Mouse (Mus musculus) cerebellum, postnatal 10 days (tissue): ENCODE measurements at regions not wholly inside any gene's neighbourhood (a gene's known extent, or its start where the extent isn't known, plus 50 kb on each side); places are given as distances from the start of the nearest gene placed in this dataset.
"Not testable (repeated sequence)": the region's sequence is repeated elsewhere in the genome, so short reads cannot be mapped to it uniquely, and the experiment has no call there.

Experiments used
- DNase-seq, 2 experiments: peaks; one replicate each; pipeline ENCODE4 v3.0.0; 2021; ENCODE audit warnings: mixed read lengths in 2 of 2

DNA sequence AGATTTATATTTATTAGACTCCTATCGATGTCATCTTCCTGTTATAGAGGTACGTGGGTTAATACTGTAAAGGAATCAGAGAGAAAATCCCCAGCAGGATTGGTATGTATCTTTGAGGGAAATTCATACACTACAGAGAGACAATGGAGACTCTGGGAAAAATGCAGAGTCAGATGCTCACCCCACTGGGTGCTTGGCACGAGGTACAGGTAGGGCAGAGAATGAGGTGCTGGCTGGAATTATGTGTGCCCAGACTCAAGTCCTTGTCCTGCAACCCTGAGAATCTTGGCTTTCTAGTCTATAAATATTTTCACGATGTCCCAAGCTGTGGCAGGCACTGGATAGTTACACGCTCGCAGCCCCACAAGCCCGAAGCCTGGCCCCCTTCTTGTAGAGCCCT lies 57.8 kb upstream of the Cry1 start:
- DNase-seq, result peak; percentile 77 to 84

DNA sequence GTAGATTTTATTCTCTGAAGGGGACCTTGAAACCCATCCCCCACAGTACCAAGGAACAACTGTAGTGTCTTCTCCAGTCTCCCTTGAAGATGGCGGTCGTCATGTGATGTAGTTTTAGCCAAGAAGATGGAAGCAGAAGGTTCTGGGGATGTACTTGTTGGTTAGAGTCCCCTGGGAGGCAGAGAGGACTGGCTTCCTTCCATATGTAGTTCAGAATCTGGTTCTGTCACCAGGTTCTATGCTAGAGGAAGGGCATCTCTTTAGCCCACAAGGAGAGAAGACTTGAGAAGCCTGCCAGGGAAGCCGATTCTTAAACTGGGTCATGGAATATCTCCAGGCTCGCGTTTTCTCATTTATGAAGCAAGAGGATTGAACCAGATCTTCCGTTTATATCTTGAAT lies 58.7 kb upstream of the Cry1 start:
- peak; percentile 36 to 42 for DNase-seq

DNA sequence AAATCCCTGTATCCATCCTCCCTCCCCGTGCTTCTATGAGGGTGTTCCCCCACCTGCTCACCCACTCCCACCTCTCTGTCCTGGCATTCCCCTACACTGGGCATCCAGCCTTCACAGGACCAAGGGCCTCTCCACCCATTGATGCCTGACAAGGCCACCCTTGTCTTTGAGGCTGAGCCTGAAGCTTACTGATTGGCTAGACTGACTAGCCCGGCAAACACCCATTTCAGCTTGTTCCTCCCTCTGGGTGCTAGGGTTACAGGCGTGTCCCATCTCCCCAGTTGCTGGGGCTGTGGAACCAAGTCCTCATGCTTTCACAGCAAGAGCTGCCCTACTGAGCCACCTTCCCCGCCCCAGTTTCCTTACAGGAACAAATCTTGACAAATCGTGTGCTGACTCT lies 80.9 kb upstream of the Cry1 start:
- no peak for DNase-seq

DNA sequence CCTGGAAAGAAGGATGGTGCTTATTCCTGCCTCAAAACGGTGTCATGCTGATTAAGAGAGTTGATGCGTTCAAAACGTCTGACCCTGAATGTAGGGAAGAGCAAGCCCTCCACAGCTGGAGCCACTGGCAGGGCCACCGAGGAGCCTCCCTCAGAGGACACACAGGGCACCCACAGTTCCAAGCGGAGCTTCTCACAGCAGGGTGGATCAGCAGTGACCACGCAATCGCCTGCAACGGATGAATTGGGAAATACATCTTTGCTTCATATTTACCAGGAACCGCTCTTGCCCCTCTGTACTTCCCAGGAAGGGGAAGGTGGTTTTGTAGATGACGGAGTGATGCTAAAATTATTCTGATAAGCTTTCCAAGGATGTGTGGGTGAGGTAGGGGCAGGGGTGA lies 81.3 kb upstream of the Cry1 start:
- no peak for DNase-seq

DNA sequence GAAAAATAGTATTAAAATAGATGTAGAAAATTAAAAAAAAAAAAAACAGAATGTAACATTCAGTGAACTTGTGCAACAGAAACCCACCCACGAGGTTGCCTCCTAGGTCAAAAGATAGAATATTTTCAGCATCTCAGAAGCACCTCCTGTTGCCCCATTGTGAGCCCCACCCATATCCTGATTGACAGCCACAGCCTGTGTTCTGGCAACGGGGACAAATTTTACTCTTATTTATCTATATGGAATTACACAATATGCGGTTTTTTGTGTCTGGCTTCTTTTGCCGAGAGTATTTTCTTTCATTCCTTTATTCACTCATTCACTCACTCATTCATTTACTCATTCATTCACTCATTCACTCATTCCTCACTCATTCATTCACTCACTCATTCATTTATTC lies 81.9 kb upstream of the Cry1 start:
- no peak for DNase-seq

DNA sequence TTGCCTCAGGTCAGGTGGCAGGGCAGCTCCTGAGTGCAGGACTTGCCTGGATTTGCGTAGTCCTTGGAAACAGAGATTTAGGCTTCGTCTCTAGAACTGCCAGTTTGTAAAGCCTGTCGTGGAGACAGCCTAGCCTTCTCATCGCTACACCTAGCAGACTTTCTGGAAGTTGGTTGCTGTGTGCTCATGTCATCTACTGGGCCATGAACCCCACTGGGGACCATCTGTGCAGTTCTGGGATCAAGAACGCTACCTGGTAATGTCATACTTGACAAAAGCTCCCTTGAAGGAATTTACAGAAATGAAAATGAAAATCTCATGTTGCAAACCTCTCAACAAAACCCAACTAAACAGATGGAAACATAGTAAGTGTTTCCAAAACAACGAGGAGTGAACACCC lies 85.3 kb upstream of the Cry1 start:
- peak; percentile 56 to 68 for DNase-seq

DNA sequence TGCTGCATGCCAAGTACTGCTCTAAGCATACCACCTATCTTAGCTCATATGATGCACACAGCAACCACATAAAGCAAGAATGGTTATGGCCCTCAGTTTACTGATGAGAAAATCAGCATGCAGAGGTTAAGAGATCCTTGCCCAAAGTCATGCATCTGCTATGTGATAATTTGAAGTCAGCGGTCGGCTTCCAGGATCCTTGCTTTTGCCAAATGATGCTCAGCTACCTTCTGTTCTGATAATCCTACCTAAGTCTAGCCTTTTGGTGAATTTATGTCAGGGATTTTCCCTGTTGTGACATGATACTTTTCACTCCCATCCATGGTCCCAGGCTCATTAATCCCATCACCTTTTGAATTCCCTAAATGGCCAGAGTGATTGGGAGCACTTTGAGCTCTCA lies 91.9 kb upstream of the Cry1 start:
- DNase-seq, result peak; percentile 19 to 20

DNA sequence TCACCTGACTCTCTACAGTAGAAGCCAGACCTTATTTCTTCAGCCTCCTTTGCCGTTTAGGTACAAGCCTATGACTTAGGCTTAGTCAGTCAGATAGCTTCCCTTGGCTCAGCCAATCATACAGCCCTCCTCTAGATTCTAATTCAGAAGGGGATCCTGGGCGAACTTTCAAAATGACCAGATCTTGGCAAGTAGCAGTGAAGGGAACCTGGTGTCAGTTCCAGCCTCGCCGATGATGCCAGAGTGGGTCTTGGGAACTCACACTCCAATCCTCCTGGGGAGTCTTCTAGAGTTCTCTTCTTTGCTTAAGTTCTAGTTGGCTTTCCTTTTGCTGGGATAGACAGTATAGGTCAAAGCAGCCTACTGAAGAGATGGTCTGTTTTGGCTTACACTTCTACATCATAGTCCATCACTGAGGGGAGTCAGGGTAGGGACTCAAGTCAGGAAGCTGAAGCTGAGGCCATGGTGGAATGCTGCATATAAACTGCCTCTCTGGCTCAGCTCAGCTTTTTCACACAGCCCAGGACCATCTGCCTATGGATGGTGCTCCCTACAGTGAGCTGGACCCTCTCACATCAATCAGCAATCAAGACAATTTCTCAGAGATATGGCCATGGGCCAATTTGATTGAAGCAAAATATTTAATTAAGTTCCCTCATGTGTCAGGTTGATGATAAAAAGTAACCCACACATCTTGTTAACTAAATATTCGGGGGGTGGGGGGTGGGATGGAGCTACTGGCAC lies 94.7 kb upstream of the Btbd11 start:
- peak; percentile 52 to 67 for DNase-seq

DNA sequence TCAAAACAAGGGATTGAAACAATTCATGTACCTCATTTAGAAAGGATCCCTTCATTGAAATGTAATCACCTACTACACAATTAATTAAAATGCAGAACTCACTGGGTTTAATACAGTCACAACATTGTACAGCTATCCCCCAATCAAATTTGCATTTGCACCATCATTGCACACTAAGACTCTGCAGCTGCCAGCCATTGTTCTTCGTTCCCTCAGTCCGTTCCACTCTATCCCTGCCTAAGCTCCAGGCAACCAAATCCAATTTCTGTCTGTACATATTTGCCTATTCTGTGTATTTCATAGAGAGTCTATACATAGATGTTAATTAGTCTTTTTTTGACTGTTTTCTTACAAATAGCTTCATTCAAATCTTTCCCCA lies 94.1 kb upstream of the Btbd11 start:
- DNase-seq, result no peak

DNA sequence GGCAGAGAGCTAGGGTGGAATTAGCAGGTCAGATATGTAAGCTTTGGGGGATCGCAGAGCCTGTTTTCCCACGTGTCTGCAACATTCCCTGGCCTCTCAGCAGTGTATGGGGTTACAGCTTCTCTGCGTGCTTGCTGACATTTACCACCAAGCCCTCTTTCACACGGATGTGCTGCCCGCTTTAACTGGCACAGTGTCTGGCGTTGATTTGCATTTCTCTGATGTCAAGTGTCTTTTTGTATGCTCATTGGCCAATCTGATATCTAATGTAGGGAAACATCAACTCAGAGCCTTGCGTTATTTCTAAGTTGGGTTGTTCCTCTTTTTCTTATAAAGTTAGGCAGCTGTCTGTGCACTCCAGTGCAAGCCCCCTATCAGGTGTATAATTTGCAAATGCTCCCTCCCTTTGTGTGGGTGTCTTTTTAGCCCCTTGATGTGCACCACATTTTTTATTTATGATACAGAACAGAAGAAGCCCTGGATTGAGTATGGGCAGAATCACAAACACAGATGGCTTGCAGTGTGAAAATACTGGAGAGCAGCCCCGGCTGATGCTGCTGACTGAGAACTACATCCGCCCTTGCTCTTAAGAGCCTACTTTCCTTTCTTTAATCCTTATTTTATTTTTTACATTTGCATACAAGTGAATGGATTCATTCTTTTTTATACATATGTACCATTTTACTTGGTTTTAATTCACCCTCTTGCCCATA lies 93.4 kb upstream of the Btbd11 start:
- peak; percentile 29 to 30 for DNase-seq

DNA sequence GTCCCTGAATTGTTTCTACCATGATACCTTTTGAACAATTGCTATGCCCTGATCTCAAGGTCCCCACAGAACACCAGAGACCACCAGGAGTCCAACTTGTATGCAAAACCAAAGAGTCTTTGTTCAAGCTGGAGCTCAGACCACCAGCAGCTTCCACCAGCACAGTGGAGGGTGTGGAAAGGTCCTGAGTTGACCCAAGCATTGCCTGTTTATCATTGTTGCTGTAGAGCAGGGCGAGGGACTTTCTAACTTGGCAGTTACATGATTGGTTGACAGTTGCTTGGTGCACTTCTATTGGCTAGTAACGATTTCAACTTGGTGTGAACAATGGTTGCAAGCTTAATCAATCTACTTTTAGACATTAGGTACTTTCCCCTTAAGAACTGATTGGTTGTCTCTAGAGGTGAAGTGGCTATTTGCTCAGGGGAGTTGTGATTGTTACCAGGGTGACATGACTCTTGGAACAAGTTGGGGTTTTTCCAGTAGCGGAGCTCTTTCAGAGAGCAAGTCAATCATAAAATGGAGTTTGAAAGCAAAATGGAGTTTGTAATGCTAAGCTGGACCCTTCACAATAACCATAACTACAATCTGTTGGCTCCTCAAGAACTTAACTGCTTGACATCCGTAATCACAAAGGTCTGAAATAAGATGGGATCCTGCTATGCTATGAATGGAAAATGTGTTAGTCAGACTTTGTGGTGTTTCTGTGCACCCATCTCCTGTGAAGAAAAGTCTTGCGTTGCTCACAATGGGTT lies 91.3 kb upstream of the Btbd11 start:
- no peak for DNase-seq

DNA sequence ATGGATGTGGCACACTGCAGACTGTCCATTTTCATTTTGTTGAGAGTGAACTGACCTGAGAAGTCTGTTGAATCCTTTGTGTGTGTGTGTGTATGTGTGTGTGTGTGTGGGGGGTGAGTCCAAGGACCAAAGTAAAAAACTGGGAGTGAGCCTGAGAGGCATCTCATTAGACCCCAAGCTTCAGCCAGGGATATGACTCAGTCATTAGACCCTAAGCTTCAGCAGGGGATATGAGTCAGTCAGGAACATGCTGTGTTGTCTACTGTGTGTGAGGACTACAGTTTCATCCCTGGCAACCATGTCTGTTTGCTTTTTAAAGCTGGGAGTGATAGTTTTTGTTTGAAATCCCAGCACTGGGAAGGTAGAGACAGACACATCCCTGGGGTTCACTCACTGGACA lies 74.8 kb upstream of the Btbd11 start:
- no peak for DNase-seq

DNA sequence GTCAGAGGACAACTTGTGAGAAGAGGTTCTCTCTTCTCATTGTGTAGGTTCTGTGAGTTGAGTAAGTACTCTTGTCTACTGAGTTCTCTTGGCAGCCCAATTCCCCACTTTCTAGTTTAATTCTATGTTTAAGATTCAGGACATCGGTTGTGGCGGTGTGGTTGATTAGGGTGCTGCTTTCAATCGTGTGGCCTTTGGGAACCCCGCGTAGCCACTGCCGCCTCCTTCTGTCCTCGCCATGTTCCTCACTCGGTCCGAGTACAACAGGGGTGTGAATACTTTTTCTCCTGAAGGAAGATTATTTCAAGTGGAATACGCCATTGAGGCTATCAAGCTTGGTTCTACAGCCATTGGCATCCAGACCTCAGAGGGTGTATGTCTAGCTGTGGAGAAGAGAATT lies 73.3 kb upstream of the Btbd11 start:
- not testable (repeated sequence) for DNase-seq

DNA sequence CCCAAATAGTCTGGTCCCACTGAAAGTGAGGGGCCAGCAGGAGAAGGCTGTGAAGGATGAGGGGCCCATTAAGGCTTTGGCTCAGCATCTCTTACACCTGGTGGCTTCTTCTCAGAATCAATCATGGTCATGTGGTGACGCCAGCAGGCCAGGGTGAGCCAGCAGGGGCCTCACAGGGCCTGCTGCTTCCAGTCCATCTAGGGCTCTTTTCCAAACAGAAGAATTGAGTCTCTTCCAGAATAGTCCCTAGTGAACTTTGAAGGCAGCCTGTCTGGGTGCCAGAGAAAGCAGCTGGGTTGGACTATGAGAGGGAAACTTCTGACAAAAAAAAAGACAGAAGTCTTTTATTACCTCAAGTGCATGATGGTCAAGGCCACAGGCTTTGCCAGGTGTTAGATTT lies 65.6 kb upstream of the Btbd11 start:
- DNase-seq, result peak; percentile 66 to 72

DNA sequence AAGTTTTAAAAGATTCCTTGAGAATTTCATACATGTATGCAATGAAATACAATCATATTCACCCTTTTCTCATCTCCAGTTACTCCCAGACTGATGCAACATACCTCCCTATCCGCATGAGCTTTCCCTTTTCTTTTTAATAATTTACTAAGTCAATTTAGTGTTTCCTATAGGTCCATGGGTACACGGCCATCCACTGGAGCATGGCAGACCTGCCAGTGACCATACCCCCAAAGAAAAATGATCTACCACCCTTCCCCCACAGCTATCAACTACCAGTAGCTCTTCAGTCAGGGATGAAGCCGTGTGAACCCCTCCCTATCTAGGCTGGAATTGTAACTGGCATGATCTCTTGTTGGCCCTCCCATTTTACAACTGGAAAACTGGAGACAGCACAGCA lies 64.3 kb upstream of the Btbd11 start:
- no peak for DNase-seq

DNA sequence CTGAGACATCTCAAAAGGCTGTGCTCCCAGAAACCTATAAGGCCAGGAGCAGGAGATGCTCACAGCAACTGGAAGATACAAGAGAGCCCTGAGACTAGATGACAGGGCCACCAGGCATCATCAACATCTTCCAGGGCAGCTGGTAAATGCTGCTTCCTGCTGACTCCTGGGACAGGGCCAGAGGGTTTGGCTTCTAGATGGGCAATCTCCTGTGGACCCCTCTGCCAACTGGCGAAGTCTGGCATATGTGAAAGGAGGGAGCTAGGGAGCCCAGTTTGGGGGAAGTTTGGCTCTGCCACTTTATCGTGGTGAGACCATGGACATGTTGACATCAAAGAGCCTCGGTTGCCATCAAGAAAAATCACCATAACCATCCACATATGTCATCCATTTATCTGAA lies 57.2 kb upstream of the Btbd11 start:
- peak; percentile 93 to 96 for DNase-seq

DNA sequence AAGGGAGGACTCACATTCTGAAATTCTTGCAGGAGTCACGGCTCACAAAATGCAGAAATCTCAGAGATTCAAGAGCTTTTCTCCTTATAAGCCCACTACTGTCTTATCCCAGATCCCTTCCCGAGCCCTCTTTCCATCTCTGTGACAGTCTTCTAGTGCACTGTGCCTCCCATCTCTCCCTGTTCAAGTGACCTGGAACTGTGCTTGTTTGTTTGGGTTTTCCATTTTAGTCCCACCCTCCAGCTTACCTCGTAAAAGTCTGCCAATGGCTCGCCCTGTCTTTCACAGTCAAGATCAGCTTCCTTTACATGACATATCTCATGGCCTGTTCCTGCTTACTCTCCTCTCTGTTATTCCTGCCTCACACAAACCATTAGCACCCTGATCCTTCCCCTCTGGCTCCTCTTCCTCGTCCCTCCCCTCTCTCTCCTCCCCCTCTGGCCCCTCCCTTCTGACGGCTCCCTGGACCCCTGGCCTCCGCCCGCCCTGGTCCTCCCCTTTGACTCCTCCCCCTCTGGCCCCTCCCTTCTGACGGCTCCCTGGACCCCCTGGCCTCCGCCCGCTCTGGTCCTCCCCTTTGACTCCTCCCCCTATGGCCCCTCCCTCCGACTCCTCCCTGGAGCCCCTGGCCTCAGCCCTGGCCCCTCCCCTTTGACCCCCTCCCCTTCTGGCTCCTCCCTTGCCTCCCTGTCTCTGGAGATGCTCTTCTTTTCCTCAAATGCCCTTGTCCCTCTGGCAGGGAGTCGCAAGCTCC lies 55.5 kb upstream of the Btbd11 start:
- peak; percentile 43 to 72 for DNase-seq
